Mouse (Mus musculus): ENCODE results near the gene Chpf2.

The Chpf2 gene

DNA sequence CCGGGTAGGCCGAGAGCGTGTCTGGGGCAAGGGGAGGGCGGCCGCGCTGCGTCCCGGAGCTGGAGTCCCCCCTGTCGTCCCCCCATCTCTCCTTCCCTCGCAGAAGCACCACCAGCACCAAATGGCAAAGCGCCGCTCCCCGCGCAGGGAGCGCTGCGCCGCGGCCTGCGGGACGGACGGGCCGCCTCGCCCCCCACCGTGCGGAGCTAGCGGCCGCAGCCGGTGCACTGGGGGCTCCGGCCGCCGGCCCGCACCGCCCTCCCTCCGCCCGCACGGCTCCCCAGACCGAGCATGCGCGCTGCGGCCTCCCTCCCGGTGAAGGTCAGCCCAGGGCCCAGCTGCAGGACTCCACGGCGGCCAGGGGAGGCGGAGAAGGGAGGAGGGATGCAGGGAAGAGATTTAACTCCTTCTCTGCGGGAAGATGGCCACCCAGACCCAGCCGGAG is 18.1 kb downstream of the Chpf2 start:
- no peak for DNase-seq (ENCODE audit: low spot score)

- no peak for DNase-seq (ENCODE audit: low spot score)
Observed at GRCm38 (mm10) chr5:24605321-24605979, 18.9 kb downstream of the Chpf2 start.

GRCm38 (mm10) chr5:24605980-24606665 is 19.6 kb downstream of the Chpf2 start:
- DNase-seq (ENCODE audit: low spot score) = no peak

GRCm38 (mm10) chr5:24609388-24609787 is 22.8 kb downstream of the Chpf2 start:
- no peak for DNase-seq (ENCODE audit: low spot score)

- no peak for DNase-seq (ENCODE audit: low spot score)
Observed at GRCm38 (mm10) chr5:24611366-24612301, 25.1 kb downstream of the Chpf2 start.

DNA sequence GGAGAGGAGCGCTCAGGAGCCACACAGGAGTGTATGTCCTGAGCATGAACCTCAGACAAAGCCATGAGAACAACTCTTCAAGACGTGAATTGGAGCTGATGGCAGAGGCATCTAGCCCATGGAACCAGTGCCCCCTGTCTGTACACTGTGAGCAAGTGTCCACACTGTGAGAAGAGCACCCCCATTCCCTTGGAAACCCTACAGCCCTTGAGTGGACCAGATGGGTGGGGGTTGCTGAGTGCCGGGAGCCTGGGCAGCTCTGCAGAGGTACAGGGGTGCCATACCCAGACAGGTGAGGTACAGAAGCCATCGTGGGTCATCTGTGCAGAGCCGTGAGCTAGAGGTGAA is 25.7 kb downstream of the Chpf2 start:
- DNase-seq (ENCODE audit: low spot score) = no peak

GRCm38 (mm10) chr5:24615097-24615496 is 28.6 kb downstream of the Chpf2 start:
- DNase-seq (ENCODE audit: low spot score) = no peak

- no peak for DNase-seq (ENCODE audit: low spot score)
Observed at GRCm38 (mm10) chr5:24618921-24619320, 32.4 kb downstream of the Chpf2 start.

DNA sequence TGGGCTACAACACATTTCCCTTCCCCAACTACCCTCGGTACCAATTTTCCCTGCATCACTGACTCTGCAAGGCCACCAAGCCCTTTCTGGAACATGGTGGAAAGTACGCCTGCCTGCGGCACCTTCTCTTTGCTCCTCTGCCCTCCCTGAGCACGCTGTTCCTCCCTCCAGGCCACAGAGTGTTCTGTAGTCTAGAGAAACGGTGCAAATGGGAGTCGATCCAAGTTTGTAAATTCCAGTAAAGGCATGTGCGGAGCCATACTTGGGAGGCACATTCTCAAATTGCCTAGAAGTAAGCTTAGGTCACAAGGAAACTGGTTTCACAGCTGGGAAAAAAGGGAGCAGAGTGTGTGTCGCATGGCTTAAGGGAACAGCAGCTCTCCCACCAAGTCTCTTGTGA is 33.6 kb downstream of the Chpf2 start:
- no peak for DNase-seq (ENCODE audit: low spot score)

DNA sequence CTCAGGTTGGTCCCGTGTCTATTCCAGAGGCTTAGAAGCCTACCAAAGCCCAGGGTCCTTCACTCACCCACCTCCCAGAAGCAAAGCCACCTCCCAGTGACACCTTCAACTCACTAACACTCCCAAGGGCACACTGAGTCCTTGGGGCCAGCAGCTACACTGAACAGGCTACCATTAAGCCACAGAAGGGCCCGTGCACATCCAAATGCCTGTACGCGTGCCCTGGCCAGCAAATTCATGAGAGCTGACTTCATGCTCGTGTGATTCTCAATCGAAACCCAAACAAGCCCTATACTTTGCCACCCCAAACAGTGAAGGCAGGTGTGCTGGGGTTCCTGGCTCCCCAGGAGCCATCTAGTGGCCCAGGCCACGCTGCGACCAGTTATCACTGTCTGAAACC is 34.1 kb downstream of the Chpf2 start:
- DNase-seq (ENCODE audit: low spot score) = no peak

DNA sequence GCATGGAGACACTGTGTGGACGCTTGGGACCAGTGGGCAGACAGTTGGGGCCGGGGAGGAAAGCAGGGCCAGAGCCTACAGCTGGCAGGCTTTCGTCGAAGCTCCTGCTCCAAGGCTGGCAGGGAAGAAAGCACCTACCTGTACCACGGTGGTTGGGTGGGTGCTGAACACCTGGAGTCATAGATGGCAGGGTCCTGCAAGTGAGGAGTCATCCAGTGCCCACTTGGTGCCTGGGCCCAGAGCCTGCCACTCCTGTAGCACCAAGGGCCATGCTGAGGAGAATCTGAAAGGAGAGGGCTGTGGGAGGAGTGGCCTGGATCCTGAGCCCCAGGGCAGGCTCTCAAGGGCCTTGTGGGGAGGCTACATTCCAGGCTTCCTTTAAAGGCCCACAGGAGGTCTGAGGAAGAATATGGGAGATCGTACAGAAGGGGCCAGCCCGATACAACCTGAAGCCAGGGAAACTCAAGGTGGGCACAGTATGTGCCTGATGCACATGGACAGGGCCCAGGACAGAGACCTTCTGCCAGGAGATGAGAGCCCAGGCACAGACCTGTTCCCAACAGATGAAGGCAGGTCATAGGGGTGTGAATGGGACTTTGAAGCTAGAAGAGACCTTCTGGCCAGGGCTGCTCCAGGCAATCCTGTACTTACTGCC is 36.0 kb downstream of the Chpf2 start:
- no peak for DNase-seq (ENCODE audit: low spot score)

DNA sequence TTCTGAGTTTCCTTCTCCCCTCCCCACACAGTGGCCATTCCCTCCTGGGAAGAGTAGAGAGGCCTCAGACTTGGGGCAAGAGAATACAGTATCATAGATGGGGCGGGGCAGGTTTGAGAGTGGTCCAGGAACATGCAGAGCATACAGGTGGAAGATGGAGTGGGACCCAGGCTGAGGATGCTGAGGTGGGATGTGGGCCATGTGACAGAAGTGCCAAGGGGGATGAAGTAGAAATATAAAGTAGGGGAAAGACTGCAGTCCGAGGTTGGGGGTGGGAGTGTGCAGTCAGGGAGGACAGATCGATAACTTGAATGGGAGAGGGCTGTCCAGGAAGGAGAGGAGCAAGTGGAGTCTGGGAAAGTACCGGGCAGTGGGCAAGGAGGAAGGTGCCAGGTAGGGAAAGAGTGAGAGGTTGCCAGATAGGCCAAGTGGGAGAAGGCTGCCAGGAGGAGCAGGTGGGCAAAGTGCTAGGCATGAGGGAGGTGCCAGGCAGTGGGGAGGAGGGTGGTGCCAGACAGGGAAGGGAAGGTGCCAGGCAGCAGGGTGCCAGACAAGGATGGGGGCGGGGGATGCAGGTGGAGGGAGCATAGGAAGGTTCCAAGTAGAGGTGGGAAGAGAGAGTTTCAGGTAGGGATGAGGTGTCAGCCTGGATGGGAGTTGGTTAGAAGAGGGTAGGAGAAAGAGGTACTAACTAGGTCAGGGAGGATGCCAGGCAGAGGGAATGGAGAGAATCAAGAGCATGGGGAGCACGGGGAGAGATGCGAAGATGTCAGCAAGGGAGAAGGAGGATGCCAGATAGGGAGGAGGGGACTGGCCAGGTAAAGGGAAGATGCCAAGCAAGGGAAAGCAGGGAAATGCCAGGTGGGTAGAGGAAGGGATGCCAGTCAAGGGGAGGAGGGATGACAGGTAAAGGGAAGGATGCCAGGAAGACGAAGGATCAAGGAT is 36.8 kb downstream of the Chpf2 start:
- no peak for DNase-seq (ENCODE audit: low spot score)

GRCm38 (mm10) chr5:24623986-24624821 is 37.7 kb downstream of the Chpf2 start, which contains the start of gene Smarcd3:
Gene Smarcd3 (minus strand): TSS chr5:24624411.
- DNase-seq (ENCODE audit: low spot score) = no peak

GRCm38 (mm10) chr5:24624822-24625120 is 38.2 kb downstream of the Chpf2 start:
- no peak for DNase-seq (ENCODE audit: low spot score)

- no peak for DNase-seq (ENCODE audit: low spot score)
Observed at GRCm38 (mm10) chr5:24629712-24630111, 43.2 kb downstream of the Chpf2 start.

DNA sequence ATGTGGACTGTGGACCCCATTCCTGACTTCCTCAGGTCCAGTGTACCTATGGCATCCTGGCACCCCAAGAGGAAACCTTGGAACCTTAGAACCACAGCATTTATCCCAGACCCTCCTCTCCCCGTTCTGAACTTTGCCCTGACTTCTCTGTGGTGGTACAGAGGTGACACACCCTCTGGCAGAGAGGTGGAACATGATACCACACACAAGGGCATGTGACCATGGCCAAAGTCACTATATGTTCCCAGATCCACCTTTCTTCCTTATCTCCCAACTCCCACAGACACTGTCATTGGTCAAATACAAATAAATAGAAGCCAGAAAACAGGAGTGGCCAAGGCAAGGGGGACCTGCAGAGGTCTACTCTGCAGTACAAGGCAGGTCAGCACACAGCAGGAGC is 48.6 kb downstream of the Chpf2 start:
- DNase-seq (ENCODE audit: low spot score) = no peak

DNA sequence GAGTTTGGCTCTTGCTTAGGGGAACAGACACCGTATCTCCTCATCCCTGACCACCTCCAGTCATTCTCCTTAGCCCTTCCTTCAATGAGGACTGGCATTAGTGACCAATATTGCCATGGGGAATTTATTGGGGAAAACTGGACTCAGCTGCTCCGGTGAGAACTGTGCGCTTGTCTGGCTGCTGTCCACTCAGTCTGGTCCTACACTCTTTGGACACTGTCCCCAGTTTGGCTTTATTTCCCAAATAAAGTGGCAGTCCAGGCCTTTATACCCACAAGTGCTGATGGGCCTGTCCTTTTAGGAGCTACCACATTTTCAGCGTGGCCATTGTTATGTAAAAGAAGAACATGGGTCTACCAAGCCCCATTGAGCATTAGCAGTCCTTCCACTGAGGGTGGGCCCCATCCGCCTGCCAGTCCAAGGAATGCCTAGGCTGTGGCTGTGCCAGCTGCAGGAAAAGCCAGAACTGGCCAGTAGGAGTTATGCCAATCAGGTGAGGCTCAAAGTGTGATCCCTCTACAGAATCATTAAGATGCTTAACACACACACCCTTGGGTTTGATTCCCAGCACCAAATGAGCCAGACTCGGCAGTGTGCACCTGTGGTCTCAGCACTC is 49.1 kb downstream of the Chpf2 start:
- DNase-seq (ENCODE audit: low spot score) = no peak

DNA sequence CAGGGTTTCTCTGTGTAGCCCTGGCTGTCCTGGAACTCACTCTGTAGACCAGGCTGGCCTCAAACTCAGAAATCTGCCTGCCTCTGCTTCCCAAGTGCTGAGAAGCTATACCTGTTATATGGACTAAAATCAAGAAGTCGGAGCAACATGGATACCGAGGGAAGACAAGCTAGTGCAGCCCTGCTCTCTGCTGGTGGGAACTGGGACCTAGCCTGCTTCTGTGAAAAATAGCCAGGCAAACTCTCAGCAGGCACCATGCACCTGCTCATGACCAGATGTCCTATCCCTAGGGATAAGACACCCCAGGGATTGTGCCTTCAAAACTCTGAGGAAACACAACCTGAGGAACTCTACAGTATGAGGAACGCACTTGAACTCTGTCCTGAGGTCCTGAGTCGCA is 50.4 kb downstream of the Chpf2 start:
- no peak for DNase-seq (ENCODE audit: low spot score)

DNA sequence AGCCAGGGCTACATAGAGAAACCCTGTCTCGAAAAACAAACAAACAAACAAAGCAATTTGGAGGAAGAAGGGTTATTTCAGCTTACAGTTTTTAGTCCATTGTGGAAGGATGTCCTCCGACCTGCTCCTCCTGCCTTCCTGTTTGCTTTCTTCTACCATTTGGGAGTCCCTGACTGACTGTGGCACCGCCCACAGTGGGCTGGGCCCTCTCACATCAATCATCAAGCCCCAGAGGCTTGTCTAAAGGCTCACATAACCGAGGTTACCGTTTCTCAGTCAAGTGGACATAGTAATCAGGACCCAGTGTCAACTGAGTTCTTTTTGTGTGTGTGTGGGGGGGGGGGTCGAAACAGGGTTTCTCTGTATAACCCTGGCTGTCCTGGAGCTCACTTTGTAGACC is 51.6 kb downstream of the Chpf2 start:
- no peak for DNase-seq (ENCODE audit: low spot score)

DNA sequence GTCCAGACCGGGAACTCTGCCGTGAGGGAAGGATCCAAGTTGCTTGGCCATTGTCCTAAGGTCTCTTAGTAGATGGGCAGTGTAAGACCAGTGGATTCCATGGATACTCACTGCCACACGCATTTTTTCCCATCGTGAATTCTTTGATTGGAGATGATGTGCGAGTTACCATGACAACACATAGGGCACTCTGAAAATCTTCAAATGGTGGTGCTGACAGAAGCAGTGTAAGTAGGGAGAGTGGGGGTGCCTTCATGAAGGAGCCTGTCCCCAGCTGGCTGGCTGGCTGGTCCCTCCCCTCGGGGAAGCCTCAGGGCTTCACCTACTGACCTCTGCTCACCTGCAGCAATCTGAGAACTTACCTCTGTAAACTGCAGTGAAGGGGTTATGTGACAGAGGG is 52.5 kb downstream of the Chpf2 start:
- DNase-seq (ENCODE audit: low spot score) = no peak
